Mouse (Mus musculus) G1E (cell line): ENCODE measurements around the gene Fbp2. TPM values are rescaled to one million over a fixed set of nuclear protein-coding genes. Genes with fewer than 3 reads are reported as not detected.
"Not testable (repeated sequence)": the region's sequence is repeated elsewhere in the genome, so short reads cannot be mapped to it uniquely, and the experiment has no call there.

ENCODE experiments used
- ATAC-seq: 2 replicates; pipeline ENCODE4 v1.8.0; 2016; ENCODE audit warnings: mild to moderate bottlenecking; ENCODE audit not compliant: insufficient number of reproducible peaks, poor library complexity, low FRiP score, severe bottlenecking; ENCODE audit errors: extremely low read depth
- DNase-seq: peaks from one replicate; pipeline ENCODE4 v3.0.0; 2012; ENCODE audit warnings: low spot score
- H3K27me3 ChIP-seq: 2 replicates; pipeline ENCODE4 v1.6.1; 2012; ENCODE audit warnings: mild to moderate bottlenecking, low read length, inconsistent platforms; ENCODE audit not compliant: insufficient read depth
- H3K36me3 ChIP-seq: replicated peaks from 2 replicates; pipeline ENCODE3; 2012; ENCODE audit warnings: mild to moderate bottlenecking, inconsistent platforms
- H3K4me1 ChIP-seq: 2 replicates; pipeline ENCODE4 v1.6.1; 2012; ENCODE audit warnings: low read depth, low read length, inconsistent platforms, mixed read lengths; ENCODE audit not compliant: insufficient read depth
- H3K4me3 ChIP-seq: 2 replicates; pipeline ENCODE4 v1.5.1; 2012; ENCODE audit warnings: low read depth, mild to moderate bottlenecking, inconsistent platforms, low read length, moderate library complexity, mixed read lengths
- H3K9me3 ChIP-seq: replicated peaks from 2 replicates; pipeline ENCODE4 v1.6.1; 2012; ENCODE audit warnings: inconsistent platforms
- CTCF ChIP-seq: IDR thresholded peaks from 2 replicates; pipeline ENCODE4 v1.5.1; 2012; ENCODE audit warnings: low read depth, low read length, inconsistent platforms, mixed read lengths
- GATA1 ChIP-seq: IDR thresholded peaks from 2 replicates; pipeline ENCODE4 v1.6.1; 2012; ENCODE audit warnings: borderline replicate concordance, low read length, inconsistent platforms, mixed read lengths
- GATA2 ChIP-seq: IDR thresholded peaks from 2 replicates; pipeline ENCODE4 v1.6.1; 2012; ENCODE audit warnings: low read depth, low read length, inconsistent platforms, borderline replicate concordance
- POLR2AphosphoS5 ChIP-seq: IDR thresholded peaks from 2 replicates; pipeline ENCODE4 v1.6.1; 2012; ENCODE audit warnings: low read depth, low read length, inconsistent platforms; ENCODE audit not compliant: insufficient replicate concordance
- TAL1 ChIP-seq: conservative IDR thresholded peaks from 2 replicates; pipeline ENCODE4 v1.6.1; 2012; ENCODE audit warnings: low read depth, low read length, inconsistent platforms, mixed read lengths
- polyA plus RNA-seq: library from polyadenylated mRNA; stranded (reverse); fragments of >175 nt; gene quantifications from 2 replicates; pipeline ENCODE4 v1.2.3, GENCODE M21; 2012
- total RNA-seq, 2 experiments: library from RNA; stranded (forward) in 1 of 2; stranded (reverse) in 1 of 2; fragments of 200-1000 nt in 1 of 2; fragments of >200 nt in 1 of 2; fragmentation: Nextera tagmentation in 1 of 2; gene quantifications; 2 replicates each; pipeline ENCODE4 v1.2.3; 2014 to 2017

The Fbp2 gene
- total and polyA plus RNA-seq, 3 experiments, result not detected

DNA sequence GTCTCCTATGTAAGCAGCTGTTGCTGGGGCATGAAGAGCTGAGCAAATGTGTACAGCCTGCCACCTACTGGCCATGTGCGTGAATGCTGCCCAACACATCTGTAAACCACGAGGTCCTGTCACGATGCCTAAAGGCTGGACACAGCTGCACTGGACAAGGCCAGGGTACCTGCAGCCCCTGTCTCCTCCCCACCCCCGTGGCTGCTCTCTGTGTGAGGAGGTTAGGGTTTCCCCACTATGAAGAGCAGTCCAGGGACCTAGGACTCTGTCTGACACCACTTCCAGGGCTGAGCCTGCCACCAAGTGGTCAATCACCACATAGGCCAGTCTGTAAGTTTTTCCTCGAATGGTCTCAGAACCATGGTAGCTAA lies 1.9 kb downstream of the Fbp2 start:
- H3K27me3 ChIP-seq, result no peaks in the 10 kb centered on the region
- peak; percentile 37; the same call in 1 of the 2 replicates for ATAC-seq
- H3K4me1 ChIP-seq, result no peaks in the 10 kb centered on the region
- H3K4me3 ChIP-seq, result no peak overlapping the region
- peaks cover 63% of the 10 kb centered on the region for H3K9me3 ChIP-seq
- no peaks in the 10 kb centered on the region for H3K36me3 ChIP-seq
- TF ChIP-seq CTCF (0 out of 2 replicates have a peak, but pooled peaks have one; percentile 21), GATA2 (no peak)
- DNase-seq, result no peak

DNA sequence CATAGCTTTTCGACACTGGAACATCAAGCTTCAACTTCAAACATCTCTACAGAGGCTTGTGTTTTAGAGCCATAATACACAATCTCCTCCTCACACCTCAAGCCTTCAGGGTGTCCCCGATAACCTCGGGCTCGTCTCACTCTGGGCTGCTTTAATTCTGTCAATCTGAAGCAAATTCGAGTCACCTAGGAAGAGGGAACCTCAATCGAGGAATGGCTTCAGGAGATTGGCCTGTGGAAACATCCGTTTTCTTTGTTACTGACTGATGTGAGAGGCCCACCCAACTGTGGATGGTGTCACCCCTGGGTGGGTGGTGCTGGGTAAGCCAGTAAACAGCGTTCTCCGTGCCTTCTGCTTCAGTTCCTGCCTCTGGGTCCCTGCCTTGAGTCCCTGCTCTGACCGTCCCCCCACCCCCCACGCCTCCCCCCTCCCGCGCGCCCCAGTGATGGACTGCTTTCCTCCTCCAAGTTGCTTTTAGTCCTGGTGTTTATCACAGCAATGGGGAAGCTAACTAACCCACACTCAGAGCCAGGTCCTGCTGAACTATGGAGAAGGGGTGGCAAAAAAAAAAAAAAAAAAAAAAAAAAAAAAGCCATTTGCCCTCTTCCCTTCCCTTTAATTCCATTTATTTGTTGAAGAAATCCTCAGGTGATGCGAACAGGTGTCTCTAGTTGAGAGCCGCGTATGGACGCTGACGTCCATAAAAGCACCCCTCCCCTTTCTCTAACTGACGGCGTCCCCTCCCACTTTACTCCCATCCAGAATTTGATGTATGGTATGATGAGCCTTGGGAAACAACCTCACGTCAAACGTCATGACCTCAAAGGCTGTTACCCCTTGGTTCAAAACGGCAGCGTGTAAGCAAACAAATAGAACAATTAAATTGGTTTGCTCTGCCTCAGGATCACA lies 2.6 kb downstream of the Fbp2 start:
- no peak for DNase-seq
- no peaks in the 10 kb centered on the region for H3K27me3 ChIP-seq
- TF ChIP-seq GATA1 (no peak), CTCF (no peak), TAL1 (no peak), POLR2AphosphoS5 (no peak)
- peaks cover 57% of the 10 kb centered on the region for H3K9me3 ChIP-seq
- no peaks in the 10 kb centered on the region for H3K4me1 ChIP-seq
- ATAC-seq, result no peak
- H3K4me3 ChIP-seq, result no peak overlapping the region
- H3K36me3 ChIP-seq, result no peaks in the 10 kb centered on the region

DNA sequence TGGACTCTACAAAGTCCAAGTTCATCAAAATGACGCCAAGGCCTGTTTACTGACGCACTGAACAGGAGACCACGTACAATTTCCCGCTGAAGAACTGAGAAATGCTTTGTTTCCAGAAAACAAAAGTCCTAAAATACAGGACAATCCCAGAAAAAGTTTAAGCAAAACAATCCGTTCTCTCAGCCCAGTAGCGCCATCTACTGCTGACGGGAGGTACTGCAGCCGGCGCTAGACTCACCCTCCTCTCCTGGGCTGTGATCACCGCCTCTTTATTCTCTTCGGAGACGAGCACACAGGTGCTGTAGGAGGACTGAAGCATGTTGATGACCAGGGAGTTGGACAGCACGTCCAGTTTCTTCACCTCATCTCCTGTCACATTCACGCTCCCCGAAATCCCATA lies 3.6 kb downstream of the Fbp2 start:
- TF ChIP-seq TAL1, result no peak
- TF ChIP-seq GATA2, result no peak
- peak; percentile 65 for TF ChIP-seq CTCF
- TF ChIP-seq POLR2AphosphoS5, result no peak
- H3K27me3 ChIP-seq, result no peaks in the 10 kb centered on the region
- DNase-seq (no peak), ATAC-seq (no peak)
- peaks cover 51% of the 10 kb centered on the region for H3K9me3 ChIP-seq
- H3K4me1 ChIP-seq, result no peaks in the 10 kb centered on the region
- H3K36me3 ChIP-seq, result no peaks in the 10 kb centered on the region
- H3K4me3 ChIP-seq, result no peak overlapping the region

DNA sequence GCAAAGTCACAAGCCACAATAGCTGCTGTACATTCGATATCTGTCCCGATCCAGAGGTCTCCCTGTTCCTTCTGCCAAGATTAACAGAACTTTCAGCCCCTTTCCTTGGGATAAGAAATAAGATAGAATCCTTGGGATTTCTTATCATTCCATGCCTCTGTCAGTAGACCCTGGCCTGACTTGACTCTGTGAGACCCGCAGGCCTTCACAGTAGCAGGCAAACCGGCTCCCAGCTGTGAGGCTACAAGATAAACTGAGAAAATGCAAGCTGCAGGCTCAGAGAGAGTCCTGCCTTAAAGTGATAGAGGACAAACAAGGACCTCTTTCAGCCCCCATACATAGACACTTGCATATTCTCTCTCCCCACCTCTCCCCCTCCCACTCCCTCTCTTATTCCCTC lies 24.9 kb downstream of the Fbp2 start:
- Histone ChIP-seq H3K36me3 (no peaks in the 10 kb centered on the region), H3K4me3 (no peak overlapping the region), H3K4me1 (no peaks in the 10 kb centered on the region), H3K9me3 (peaks cover 7% of the 10 kb centered on the region), H3K27me3 (no peaks in the 10 kb centered on the region)
- TF ChIP-seq CTCF (no peak), GATA2 (no peak), GATA1 (no peak), TAL1 (no peak), POLR2AphosphoS5 (no peak)
- DNase-seq (no peak), ATAC-seq (no peak)

DNA sequence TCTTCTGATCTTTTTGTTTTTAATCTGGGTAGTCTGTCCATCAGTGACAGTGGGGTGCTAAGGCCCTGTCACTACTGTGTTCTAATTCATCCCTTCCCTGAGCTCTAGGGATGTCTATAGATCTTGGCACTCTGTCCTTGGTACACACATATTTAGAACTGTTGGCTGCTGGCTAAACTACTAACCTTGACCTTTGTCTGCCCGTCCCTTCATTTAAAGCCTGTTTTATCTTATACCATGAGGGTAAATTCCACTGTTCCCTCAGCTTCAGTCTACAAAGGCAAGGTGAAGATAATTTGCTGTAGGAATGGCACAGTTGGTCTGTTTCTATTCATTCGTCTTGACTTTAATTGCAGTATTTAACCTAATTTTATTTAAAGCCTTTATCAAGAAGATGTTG lies 26.0 kb downstream of the Fbp2 start:
- H3K4me1 ChIP-seq, result no peaks in the 10 kb centered on the region
- TF ChIP-seq POLR2AphosphoS5 (no peak), GATA1 (no peak), TAL1 (no peak), CTCF (no peak)
- ATAC-seq (no peak), DNase-seq (no peak)
- no peaks in the 10 kb centered on the region for H3K27me3 ChIP-seq
- peaks cover 7% of the 10 kb centered on the region for H3K9me3 ChIP-seq
- no peaks in the 10 kb centered on the region for H3K36me3 ChIP-seq
- no peak overlapping the region for H3K4me3 ChIP-seq

DNA sequence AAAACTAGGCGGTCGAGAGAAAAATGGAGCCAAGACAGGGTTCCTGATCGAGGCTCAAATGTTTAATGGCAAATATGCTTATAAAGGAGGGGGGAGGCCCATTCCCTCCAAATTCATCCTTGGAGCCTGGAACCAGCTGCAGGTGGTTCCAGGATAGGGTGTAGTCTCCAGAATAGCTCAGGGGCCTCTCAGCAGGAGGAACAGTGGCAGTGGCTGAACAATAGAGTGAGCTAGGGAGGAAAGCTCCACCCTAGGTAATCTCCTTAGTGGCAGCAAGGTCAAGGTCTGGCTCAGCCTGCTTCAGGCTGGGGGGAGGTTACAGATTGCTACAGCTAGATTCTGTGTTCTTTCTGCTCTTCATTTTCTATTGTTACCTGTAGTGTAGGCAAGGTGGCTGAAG lies 42.5 kb downstream of the Fbp2 start:
- H3K4me3 ChIP-seq, H3K4me1 ChIP-seq, ATAC-seq, H3K36me3 ChIP-seq, H3K27me3 ChIP-seq, DNase-seq: not testable (repeated sequence)
- H3K9me3 ChIP-seq, result peaks cover 12% of the 10 kb centered on the region

DNA sequence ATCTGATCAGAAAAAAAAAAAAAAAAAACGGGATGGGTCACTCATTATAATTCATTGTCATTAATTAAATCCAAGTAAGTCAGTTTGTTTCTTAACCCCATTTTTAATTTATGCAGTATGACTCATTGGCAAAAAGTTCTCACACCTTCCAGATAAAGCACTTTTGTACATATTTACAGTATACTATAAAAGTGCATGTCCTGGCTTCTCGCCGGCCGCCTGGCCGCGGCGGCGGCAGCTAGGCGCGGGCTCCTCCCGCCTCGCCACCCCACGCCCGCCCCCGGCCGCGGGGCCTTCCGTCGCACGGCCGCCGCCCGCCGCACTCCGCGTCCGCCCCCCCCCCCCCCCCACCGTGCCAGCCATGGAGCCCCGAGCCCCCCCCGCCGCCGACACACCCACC lies 45.5 kb downstream of the Fbp2 start:
- no peak for ATAC-seq
- Histone ChIP-seq H3K27me3 (no peaks in the 10 kb centered on the region), H3K36me3 (no peaks in the 10 kb centered on the region), H3K4me3 (no peak overlapping the region), H3K4me1 (no peaks in the 10 kb centered on the region), H3K9me3 (peaks cover 10% of the 10 kb centered on the region)
- TF ChIP-seq GATA1 (no peak), TAL1 (no peak), GATA2 (no peak), POLR2AphosphoS5 (no peak), CTCF (no peak)
- DNase-seq, result no peak

DNA sequence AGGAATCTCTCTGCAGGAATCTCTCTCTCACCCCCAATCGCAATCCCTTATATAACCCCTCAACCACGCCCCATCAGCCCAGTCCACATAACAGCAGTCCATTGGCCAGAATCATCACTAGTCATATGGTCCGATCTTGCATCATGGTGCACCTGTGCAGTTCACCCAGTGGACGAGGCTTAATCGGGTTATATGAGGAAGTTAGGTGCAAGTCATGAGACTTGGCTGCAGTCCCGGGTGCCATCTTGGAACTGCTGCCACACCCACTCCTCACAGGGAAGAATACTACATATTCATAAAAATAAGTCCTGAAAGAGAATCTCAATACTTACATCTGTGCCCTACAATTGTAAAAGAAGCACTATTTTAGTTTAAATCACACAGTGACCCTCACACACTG lies 50.2 kb downstream of the Fbp2 start:
- ATAC-seq, H3K27me3 ChIP-seq, H3K9me3 ChIP-seq, H3K4me1 ChIP-seq, H3K36me3 ChIP-seq, H3K4me3 ChIP-seq, DNase-seq: not testable (repeated sequence)
